Mouse (Mus musculus): ENCODE measurements around the gene Catsper3. TPM values are rescaled to one million over a fixed set of nuclear protein-coding genes. Genes with fewer than 3 reads are reported as not detected.

Gene Catsper3
- polyA plus RNA-seq, 1 experiment, result not detected

DNA sequence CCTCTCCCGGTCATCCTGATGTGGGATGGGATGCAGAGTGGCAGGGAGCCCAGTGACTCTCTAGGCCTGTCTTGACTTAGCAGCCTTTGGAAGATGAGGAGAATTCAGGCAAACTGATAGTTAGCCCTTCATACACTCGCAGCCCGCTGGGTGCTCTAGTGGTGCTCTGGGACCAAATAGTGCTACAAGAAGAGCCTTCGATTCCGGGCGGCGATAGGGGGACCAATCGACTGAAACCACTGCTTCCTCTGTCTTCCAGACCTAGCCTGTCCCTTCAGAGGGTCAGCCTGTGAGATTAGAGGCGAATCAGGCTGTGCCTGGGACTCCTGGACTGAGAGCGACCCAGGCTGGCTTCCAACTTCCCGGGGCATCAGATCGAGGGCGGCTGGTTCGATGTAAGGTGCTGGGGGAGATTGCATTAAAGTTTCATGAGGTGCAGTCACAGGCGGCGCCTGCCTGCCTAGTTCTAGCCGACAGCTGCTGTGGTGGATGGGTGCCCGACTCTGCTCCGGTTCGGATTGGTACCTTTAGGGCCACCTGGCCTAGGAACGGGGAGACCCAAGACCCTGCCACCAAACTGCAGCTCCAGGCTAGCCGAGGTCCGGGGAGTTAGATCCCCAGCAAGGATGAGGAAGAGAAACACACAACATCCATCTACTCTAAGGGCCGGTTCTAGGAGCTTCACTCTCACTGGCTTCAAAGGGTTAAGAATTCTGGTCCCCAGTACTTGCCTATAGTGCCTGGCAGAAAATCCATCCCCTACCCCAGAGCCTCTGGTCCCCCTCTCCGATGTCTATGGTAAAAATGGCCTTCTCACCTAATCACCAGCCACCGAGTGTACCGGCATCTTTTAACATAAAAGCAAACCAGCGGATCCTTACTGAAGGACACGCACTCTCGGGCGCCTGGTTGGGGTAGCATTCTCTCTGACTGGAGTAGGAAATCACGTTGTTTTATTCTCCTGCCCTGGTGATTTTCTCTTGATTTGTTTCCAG is 52.7 kb downstream of the Catsper3 start:
- no peaks in the 10 kb centered on the region for H3K36me3 ChIP-seq (ENCODE audit: control insufficient read depth)
- peaks cover 4% of the 10 kb centered on the region; the same call in 1 of the 2 replicates for H3K9me3 ChIP-seq (ENCODE audit: control insufficient read depth, low read length)
- H3K4me1 ChIP-seq (ENCODE audit: control insufficient read depth), result no peaks in the 10 kb centered on the region
- peaks cover 88% of the 10 kb centered on the region for H3K27me3 ChIP-seq (ENCODE audit: control insufficient read depth)
- H3K4me3 ChIP-seq (replicated peaks), result no peak overlapping the region
- TF ChIP-seq TAL1 (IDR thresholded peaks at IDR 0.05; ENCODE audit: low read length) (no peak), GATA1 (IDR thresholded peaks at IDR 0.05; ENCODE audit: low read length) (no peak)

DNA sequence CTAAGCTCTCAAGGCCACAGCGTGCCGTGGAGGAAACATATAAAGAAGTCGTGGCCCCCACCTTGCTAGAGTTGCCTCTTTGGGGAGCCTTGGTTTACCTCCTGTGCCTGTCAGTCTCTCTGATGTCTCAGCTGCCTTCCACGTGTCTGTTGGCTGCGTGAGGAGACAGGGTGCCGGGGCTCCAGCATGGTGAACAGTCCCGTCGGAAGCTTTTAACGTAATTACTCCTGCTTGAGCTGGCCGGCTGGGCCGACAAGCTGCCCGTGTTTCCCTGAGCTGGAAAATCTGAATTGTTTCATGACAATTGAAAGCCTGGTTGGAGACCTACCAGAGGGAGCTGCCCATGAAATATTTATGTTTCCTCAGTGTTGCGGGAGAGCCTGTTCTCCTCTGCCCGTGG is 55.9 kb downstream of the Catsper3 start:
- H3K27me3 ChIP-seq (ENCODE audit: control insufficient read depth), result peaks cover 56% of the 10 kb centered on the region
- H3K4me3 ChIP-seq (replicated peaks), result no peak overlapping the region
- peaks cover 11% of the 10 kb centered on the region for H3K9me3 ChIP-seq (ENCODE audit: control insufficient read depth, low read length)
- no peaks in the 10 kb centered on the region for H3K4me1 ChIP-seq (ENCODE audit: control insufficient read depth)
- TF ChIP-seq GATA1 (IDR thresholded peaks at IDR 0.05; ENCODE audit: low read length), result no peak
- no peak for TF ChIP-seq TAL1 (IDR thresholded peaks at IDR 0.05; ENCODE audit: low read length)
- no peaks in the 10 kb centered on the region for H3K36me3 ChIP-seq (ENCODE audit: control insufficient read depth)

DNA sequence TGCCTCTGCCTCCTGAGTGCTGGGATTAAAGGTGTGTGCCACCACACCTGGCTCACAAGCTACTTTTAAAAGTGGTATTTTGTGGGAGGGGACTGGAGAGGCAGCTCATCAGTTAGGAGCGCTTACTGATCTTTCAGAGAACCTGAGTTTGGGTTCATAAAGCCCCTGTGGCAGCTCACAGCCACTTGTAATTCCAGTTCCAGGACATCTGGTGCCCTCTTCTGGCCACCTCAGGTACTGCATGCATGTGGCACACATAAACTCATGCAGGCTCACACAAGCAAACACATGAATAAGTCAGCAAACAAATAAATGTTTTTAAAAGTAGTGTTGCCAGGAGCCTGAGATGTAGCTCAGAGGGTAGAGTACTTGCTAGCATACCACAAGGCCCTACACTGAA is 59.3 kb downstream of the Catsper3 start:
- H3K27me3 ChIP-seq (ENCODE audit: control insufficient read depth), result peaks cover 40% of the 10 kb centered on the region
- H3K4me3 ChIP-seq (replicated peaks), result no peak overlapping the region
- H3K36me3 ChIP-seq (ENCODE audit: control insufficient read depth), result no peaks in the 10 kb centered on the region
- TF ChIP-seq TAL1 (IDR thresholded peaks at IDR 0.05; ENCODE audit: low read length) (no peak), GATA1 (IDR thresholded peaks at IDR 0.05; ENCODE audit: low read length) (no peak)
- peaks cover 7% of the 10 kb centered on the region for H3K9me3 ChIP-seq (ENCODE audit: control insufficient read depth, low read length)
- H3K4me1 ChIP-seq (ENCODE audit: control insufficient read depth), result no peaks in the 10 kb centered on the region

DNA sequence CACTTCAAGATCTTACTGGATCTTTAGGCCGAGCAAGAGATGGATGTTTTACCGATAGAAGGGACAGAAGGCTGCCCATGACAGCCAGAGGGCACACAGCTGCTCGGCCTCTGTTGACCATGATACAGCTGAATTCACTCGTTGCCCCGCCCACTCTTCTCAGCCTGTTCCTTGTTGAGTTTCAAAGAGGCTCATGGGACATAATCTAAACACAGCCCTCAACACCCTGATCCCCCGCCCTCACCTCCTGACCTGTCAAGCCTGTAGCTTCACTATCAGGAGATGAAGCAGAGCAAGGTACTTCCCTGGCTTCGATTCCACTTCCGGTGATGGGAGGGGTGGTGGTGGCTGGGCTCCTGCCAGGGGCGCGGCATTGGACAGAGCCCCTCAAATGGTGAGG is 63.4 kb downstream of the Catsper3 start:
- Histone ChIP-seq H3K9me3 (ENCODE audit: control insufficient read depth, low read length) (peaks cover 7% of the 10 kb centered on the region), H3K36me3 (ENCODE audit: control insufficient read depth) (no peaks in the 10 kb centered on the region), H3K4me1 (ENCODE audit: control insufficient read depth) (no peaks in the 10 kb centered on the region), H3K27me3 (ENCODE audit: control insufficient read depth) (peaks cover 18% of the 10 kb centered on the region), H3K4me3 (replicated peaks) (no peak overlapping the region)
- TF ChIP-seq GATA1 (IDR thresholded peaks at IDR 0.05; ENCODE audit: low read length) (no peak), TAL1 (IDR thresholded peaks at IDR 0.05; ENCODE audit: low read length) (no peak)

DNA sequence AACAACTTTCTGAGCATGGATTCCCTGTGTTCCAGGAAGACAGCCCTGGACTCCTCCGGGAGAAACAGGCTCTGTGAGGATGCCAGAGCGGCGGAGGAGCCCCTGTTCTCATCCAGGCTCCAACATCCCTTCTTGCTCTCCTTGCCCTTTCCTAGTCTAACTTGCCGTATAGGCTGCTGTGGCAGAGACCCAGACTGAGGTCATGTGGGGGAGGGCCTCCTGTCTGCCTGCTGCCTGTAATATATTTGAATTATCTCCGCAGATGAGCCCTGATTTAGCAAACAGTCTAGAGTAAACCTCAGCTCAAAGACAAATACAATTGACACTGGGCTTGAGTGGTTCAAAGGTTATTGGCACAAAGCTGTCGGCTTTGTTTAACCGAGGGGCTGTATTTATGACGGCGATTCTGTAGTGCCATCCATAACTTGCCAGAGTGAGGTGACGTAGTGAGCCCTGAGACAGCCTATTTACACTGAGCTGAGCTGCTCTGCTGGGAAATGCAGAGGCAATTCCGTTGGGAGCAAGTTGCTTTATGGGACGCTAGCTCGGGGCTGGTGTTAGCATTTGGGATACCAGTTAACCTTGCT is 64.3 kb downstream of the Catsper3 start:
- Histone ChIP-seq H3K9me3 (ENCODE audit: control insufficient read depth, low read length) (peaks cover 5% of the 10 kb centered on the region), H3K36me3 (ENCODE audit: control insufficient read depth) (no peaks in the 10 kb centered on the region), H3K4me3 (replicated peaks) (no peak overlapping the region), H3K4me1 (ENCODE audit: control insufficient read depth) (no peaks in the 10 kb centered on the region), H3K27me3 (ENCODE audit: control insufficient read depth) (peaks cover 18% of the 10 kb centered on the region)
- TF ChIP-seq GATA1 (IDR thresholded peaks at IDR 0.05; ENCODE audit: low read length), result no peak
- TF ChIP-seq TAL1 (IDR thresholded peaks at IDR 0.05; ENCODE audit: low read length), result no peak

DNA sequence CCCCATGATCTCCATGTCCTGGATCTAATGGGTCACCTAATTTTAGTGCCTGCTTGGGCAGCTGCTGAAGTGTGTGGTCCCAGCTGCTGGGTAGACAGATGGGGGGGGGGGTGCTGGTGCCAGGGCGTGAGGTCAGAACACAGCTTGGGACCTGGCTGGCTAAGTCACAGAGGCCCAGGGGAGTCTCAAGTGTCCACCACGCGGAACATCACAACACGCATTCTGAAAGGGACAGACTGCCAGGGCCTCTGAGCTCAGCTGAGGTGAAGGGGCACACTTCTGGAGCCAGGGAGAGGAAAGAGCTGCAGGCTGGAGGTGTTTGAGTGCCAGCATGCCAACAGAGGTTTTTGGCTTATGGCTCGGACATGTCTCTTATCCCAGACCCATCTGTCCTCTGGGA is 66.4 kb downstream of the Catsper3 start:
- Histone ChIP-seq H3K4me1 (ENCODE audit: control insufficient read depth) (no peaks in the 10 kb centered on the region), H3K36me3 (ENCODE audit: control insufficient read depth) (no peaks in the 10 kb centered on the region), H3K4me3 (replicated peaks) (no peak overlapping the region), H3K9me3 (ENCODE audit: control insufficient read depth, low read length) (no peaks in the 10 kb centered on the region), H3K27me3 (ENCODE audit: control insufficient read depth) (peaks cover 16% of the 10 kb centered on the region)
- no peak for TF ChIP-seq TAL1 (IDR thresholded peaks at IDR 0.05; ENCODE audit: low read length)
- TF ChIP-seq GATA1 (IDR thresholded peaks at IDR 0.05; ENCODE audit: low read length), result no peak

DNA sequence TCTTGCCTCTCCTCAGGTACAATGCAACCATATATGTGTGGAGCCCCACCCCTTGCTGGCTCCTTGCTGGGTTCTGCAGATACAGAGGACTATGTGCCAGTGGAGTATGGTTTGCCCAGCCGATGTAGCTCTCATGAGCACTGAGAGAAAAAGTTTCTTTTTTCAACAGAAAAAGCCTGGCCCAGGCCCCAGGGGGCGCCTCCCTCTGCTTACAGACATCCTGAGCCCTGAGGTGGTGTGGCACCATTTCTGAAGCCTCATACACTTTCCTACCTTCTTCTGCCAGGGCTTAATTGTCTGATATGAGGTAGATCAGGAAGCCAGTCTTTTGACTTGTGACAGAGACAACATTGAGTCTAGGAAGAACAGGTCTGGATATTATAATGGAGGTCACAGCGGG is 67.8 kb downstream of the Catsper3 start:
- Histone ChIP-seq H3K4me3 (replicated peaks) (no peak overlapping the region), H3K27me3 (ENCODE audit: control insufficient read depth) (peaks cover 5% of the 10 kb centered on the region), H3K4me1 (ENCODE audit: control insufficient read depth) (no peaks in the 10 kb centered on the region), H3K9me3 (ENCODE audit: control insufficient read depth, low read length) (no peaks in the 10 kb centered on the region), H3K36me3 (ENCODE audit: control insufficient read depth) (no peaks in the 10 kb centered on the region)
- no peak for TF ChIP-seq GATA1 (IDR thresholded peaks at IDR 0.05; ENCODE audit: low read length)
- no peak for TF ChIP-seq TAL1 (IDR thresholded peaks at IDR 0.05; ENCODE audit: low read length)

DNA sequence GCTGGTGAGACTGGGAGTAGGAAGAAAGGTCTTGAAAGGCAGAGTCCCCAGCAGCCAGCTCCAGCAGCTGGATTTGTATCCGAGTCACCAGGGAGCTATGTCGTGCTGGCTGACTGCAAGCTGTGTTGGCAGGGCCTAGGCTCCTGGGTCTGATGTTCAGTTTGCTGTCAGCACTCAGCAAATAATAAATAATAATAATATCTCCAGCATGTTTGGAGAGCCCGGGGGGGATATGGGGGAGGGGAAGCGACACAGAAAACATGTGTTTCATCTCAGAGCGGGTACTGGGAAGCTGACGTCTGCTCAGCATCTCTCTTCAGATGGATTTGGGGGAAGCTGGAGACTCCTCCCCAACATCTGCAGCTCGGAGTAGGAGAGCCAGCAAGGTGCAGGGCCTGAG is 71.4 kb downstream of the Catsper3 start:
- no peak for TF ChIP-seq TAL1 (IDR thresholded peaks at IDR 0.05; ENCODE audit: low read length)
- no peak for TF ChIP-seq GATA1 (IDR thresholded peaks at IDR 0.05; ENCODE audit: low read length)
- no peaks in the 10 kb centered on the region for H3K36me3 ChIP-seq (ENCODE audit: control insufficient read depth)
- no peaks in the 10 kb centered on the region for H3K4me1 ChIP-seq (ENCODE audit: control insufficient read depth)

DNA sequence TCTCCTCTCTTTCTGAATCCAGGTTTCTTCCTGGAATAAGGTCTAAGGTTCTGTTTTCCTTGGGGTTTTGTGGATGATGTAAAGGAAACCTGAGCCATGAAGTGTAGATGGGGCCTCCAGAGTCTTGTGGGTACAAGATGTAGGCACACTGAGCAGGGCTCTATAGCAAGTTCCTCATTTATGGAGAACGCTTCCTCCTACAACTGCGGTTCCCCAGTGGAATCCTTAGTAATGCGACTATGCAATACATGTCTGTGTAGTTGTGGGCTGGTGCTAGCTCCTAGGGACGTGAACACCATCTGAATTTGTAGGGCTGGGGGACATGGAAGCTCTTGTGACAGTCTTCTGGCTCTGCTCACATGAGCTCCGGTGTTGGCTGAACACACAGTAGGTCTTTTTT is 74.1 kb downstream of the Catsper3 start:
- H3K27me3 ChIP-seq (ENCODE audit: control insufficient read depth), result peaks cover 7% of the 10 kb centered on the region; the same call in 1 of the 2 replicates
- no peak overlapping the region for H3K4me3 ChIP-seq (replicated peaks)
- H3K9me3 ChIP-seq (ENCODE audit: control insufficient read depth, low read length), result no peaks in the 10 kb centered on the region
- TF ChIP-seq GATA1 (IDR thresholded peaks at IDR 0.05; ENCODE audit: low read length), result no peak
- TF ChIP-seq TAL1 (IDR thresholded peaks at IDR 0.05; ENCODE audit: low read length), result no peak
- no peaks in the 10 kb centered on the region for H3K36me3 ChIP-seq (ENCODE audit: control insufficient read depth)
- no peaks in the 10 kb centered on the region for H3K4me1 ChIP-seq (ENCODE audit: control insufficient read depth)

More for the DNA sequence above, 71.4 kb downstream of the Catsper3 start:
- no peaks in the 10 kb centered on the region for H3K9me3 ChIP-seq (ENCODE audit: control insufficient read depth, low read length)
- H3K4me3 ChIP-seq (replicated peaks), result no peak overlapping the region
- peaks cover 7% of the 10 kb centered on the region; the same call in 1 of the 2 replicates for H3K27me3 ChIP-seq (ENCODE audit: control insufficient read depth)

Other genes with a start within 250 kb of the Catsper3 start
- gene Ddx41, start 247.9 kb upstream of the Catsper3 start, polyA plus RNA-seq (2012), result 4.7 and 5.2 TPM in 2 replicates
- gene Fam193b, start 213.4 kb upstream of the Catsper3 start, polyA plus RNA-seq (2012), result 9.1 and 10.2 TPM in 2 replicates
- 9.5 and 12.0 TPM in 2 replicates for gene Tmed9, start 210.8 kb upstream of the Catsper3 start, polyA plus RNA-seq (2012)
- gene B4galt7, start 184.7 kb upstream of the Catsper3 start, polyA plus RNA-seq (2012), result 0.39 and 0.50 TPM in 2 replicates
- 1.9 and 2.3 TPM in 2 replicates for gene Caml, start 161.6 kb upstream of the Catsper3 start, polyA plus RNA-seq (2012)
- gene Ddx46, start 149.5 kb upstream of the Catsper3 start, polyA plus RNA-seq (2012), result 1.9 and 2.0 TPM in 2 replicates
- gene B230219D22Rik, start 91.4 kb upstream of the Catsper3 start, polyA plus RNA-seq (2012), result 0.18 and 0.29 TPM in 2 replicates
- 0.82 and 0.99 TPM in 2 replicates for gene Txndc15, start 69.9 kb upstream of the Catsper3 start, polyA plus RNA-seq (2012)
- gene Pcbd2, start 57.2 kb upstream of the Catsper3 start, polyA plus RNA-seq (2012), result 6.2 and 8.4 TPM in 2 replicates
- 0.02 TPM in 1 of 2 replicates, not detected in the other for gene Pitx1, start 51.6 kb downstream of the Catsper3 start, polyA plus RNA-seq (2012)